Mouse (Mus musculus) forebrain, embryonic 15.5 days (tissue): Measurements from ENCODE around the gene Myl3. TPM values are rescaled to one million over a fixed set of nuclear protein-coding genes. Genes with fewer than 3 reads are reported as not detected.
A peak's percentile ranks its signal among the peaks of the same experiment; 100 is the strongest.

Experiments
- ATAC-seq: fragments of 200-750 bp; cut with Nextera tagmentation; replicated peaks from 2 replicates; pipeline ENCODE4 v1.8.0; 2017; ENCODE audit warnings: mild to moderate bottlenecking, moderate TSS enrichment, moderate library complexity
- H3K27ac ChIP-seq: fragments of 300-500 bp; sonication (generic); replicated peaks from 2 replicates; pipeline ENCODE4 v1.5.1; 2015; ENCODE audit warnings: mild to moderate bottlenecking, inconsistent platforms
- H3K27me3 ChIP-seq: fragments of 300-500 bp; sonication (generic); 2 replicates; pipeline ENCODE4 v1.6.1; 2015; ENCODE audit warnings: inconsistent platforms
- H3K36me3 ChIP-seq: fragments of 300-500 bp; sonication (generic); 2 replicates; pipeline ENCODE4 v1.6.1; 2015; ENCODE audit warnings: mild to moderate bottlenecking, inconsistent platforms
- H3K4me1 ChIP-seq: fragments of 300-500 bp; sonication (generic); 2 replicates; pipeline ENCODE4 v1.6.1; 2015; ENCODE audit warnings: inconsistent platforms
- H3K4me2 ChIP-seq: fragments of 300-500 bp; sonication (generic); replicated peaks from 2 replicates; pipeline ENCODE4 v1.6.1; 2015; ENCODE audit warnings: mild to moderate bottlenecking, inconsistent platforms
- H3K4me3 ChIP-seq: fragments of 300-500 bp; sonication (generic); 2 replicates; pipeline ENCODE4 v1.5.1; 2015; ENCODE audit warnings: mild to moderate bottlenecking, inconsistent platforms
- H3K9ac ChIP-seq: fragments of 300-500 bp; sonication (generic); replicated peaks from 2 replicates; pipeline ENCODE4 v1.6.1; 2015; ENCODE audit warnings: mild to moderate bottlenecking, inconsistent platforms
- H3K9me3 ChIP-seq: fragments of 300-500 bp; sonication (generic); 2 replicates; pipeline ENCODE4 v1.6.1; 2016; ENCODE audit warnings: inconsistent platforms
- WGBS: fragments of 180-500 bp; shearing (Covaris S2); methylation state at CpG from one replicate; pipeline ENCODE4 v1.1.7; 2015; ENCODE audit warnings: mixed read lengths; 5-methylcytosine and 5-hydroxymethylcytosine counted together
- polyA plus RNA-seq: library from polyadenylated mRNA; unstranded; fragments of >200 nt; fragmentation: Nextera tagmentation; extraction: Ambion mirVana; gene quantifications from 2 replicates; pipeline ENCODE4 v1.2.1, GENCODE M21; 2015

Myl3 gene
- polyA plus RNA-seq, 1 experiment from 2014 or later = 0.45 TPM

GRCm38 (mm10) chr9:110712545-110712944 lies 29.1 kb upstream of the Myl3 start:
- Histone ChIP-seq H3K4me1 (no peaks in the 10 kb centered on the region), H3K27ac (no peak overlapping the region), H3K4me2 (no peak overlapping the region), H3K9me3 (no peaks in the 10 kb centered on the region), H3K4me3 (no peak overlapping the region), H3K36me3 (peaks cover 19% of the 10 kb centered on the region), H3K9ac (no peak overlapping the region), H3K27me3 (no peaks in the 10 kb centered on the region)
- WGBS = 92% methylated on average over 4 of the region's 4 CpGs
- ATAC-seq = no peak

DNA sequence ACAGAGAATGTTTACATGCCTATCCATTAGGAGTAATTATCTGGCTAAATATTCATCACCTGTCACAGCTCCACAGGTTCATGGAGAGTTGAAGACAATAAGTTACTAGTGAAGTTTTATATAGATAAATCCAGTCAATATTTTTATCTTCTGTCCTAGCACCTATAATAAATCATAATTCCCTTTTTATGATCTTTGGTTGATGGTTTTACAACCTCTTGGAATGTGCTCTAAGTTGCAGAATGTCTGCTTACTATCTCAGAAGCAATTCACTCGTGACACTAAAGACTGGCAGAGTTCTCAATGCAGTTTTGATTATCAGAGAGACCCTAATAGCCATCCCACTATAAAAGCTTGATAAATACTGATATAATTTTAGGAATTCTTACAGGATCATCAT lies 28.3 kb upstream of the Myl3 start:
- 92% methylated on average over 1 of the region's 1 CpGs for WGBS
- Histone ChIP-seq H3K27ac (no peak overlapping the region), H3K4me3 (no peak overlapping the region), H3K9ac (no peak overlapping the region), H3K4me2 (no peak overlapping the region), H3K4me1 (no peaks in the 10 kb centered on the region), H3K36me3 (peaks cover 19% of the 10 kb centered on the region), H3K9me3 (no peaks in the 10 kb centered on the region), H3K27me3 (no peaks in the 10 kb centered on the region)
- ATAC-seq = no peak

GRCm38 (mm10) chr9:110715426-110715825 lies 26.2 kb upstream of the Myl3 start:
- Histone ChIP-seq H3K9ac (no peak overlapping the region), H3K4me2 (no peak overlapping the region), H3K36me3 (peaks cover 19% of the 10 kb centered on the region), H3K27ac (no peak overlapping the region), H3K4me3 (no peak overlapping the region), H3K4me1 (no peaks in the 10 kb centered on the region), H3K9me3 (no peaks in the 10 kb centered on the region), H3K27me3 (no peaks in the 10 kb centered on the region)
- no peak for ATAC-seq
- 69% methylated on average over 1 of the region's 1 CpGs for WGBS

- H3K4me1 ChIP-seq = no peaks in the 10 kb centered on the region
- peak; percentile 75 for ATAC-seq
Observed at GRCm38 (mm10) chr9:110716775-110717174, 24.9 kb upstream of the Myl3 start.

GRCm38 (mm10) chr9:110718071-110718470 lies 23.6 kb upstream of the Myl3 start:
- no peak for ATAC-seq
- WGBS = 89% methylated on average over 6 of the region's 6 CpGs
- H3K36me3 ChIP-seq = peaks cover 4% of the 10 kb centered on the region
- no peak overlapping the region for H3K4me3 ChIP-seq
- no peaks in the 10 kb centered on the region for H3K9me3 ChIP-seq
- H3K27ac ChIP-seq = no peak overlapping the region
- H3K27me3 ChIP-seq = no peaks in the 10 kb centered on the region
- H3K9ac ChIP-seq = no peak overlapping the region
- no peaks in the 10 kb centered on the region for H3K4me1 ChIP-seq
- H3K4me2 ChIP-seq = no peak overlapping the region

More at GRCm38 (mm10) chr9:110716775-110717174, 24.9 kb upstream of the Myl3 start:
- Histone ChIP-seq H3K4me2 (no peak overlapping the region), H3K9me3 (no peaks in the 10 kb centered on the region), H3K36me3 (peaks cover 12% of the 10 kb centered on the region), H3K27me3 (no peaks in the 10 kb centered on the region), H3K9ac (no peak overlapping the region), H3K4me3 (no peak overlapping the region), H3K27ac (no peak overlapping the region)
- 32% methylated on average over 4 of the region's 4 CpGs for WGBS

GRCm38 (mm10) chr9:110718810-110719209 lies 22.9 kb upstream of the Myl3 start:
- Histone ChIP-seq H3K4me3 (no peak overlapping the region), H3K4me1 (no peaks in the 10 kb centered on the region), H3K36me3 (peaks cover 3% of the 10 kb centered on the region; the same call in 1 of the 2 replicates), H3K9me3 (no peaks in the 10 kb centered on the region), H3K27ac (no peak overlapping the region), H3K9ac (no peak overlapping the region), H3K4me2 (no peak overlapping the region), H3K27me3 (no peaks in the 10 kb centered on the region)
- ATAC-seq = no peak
- 84% methylated on average over 3 of the region's 3 CpGs for WGBS

DNA sequence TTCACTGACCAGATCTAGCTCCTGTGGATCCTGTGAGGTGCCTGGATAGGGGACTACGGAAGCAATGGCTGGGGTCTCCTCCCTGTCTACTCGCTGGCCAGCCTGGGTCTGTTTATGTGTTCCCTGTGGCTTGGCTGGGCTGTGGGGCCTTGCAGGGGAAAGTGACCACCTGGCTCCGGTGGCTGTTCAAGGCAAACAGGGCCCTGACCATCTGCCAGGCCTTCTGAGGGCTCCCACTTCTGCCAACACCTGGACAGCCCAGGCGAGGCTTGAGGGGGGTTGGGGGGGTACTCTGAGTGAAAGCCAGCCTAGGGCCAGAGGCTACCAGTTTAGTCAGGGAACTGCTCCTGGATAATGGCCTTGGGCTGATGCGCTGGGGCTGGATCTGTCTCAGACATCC lies 21.7 kb upstream of the Myl3 start:
- no peaks in the 10 kb centered on the region for H3K27me3 ChIP-seq
- no peak overlapping the region for H3K4me3 ChIP-seq
- WGBS = 81% methylated on average over 5 of the region's 5 CpGs
- no peak overlapping the region for H3K9ac ChIP-seq
- H3K4me2 ChIP-seq = no peak overlapping the region
- no peaks in the 10 kb centered on the region for H3K4me1 ChIP-seq
- no peaks in the 10 kb centered on the region for H3K36me3 ChIP-seq
- H3K27ac ChIP-seq = no peak overlapping the region
- no peaks in the 10 kb centered on the region for H3K9me3 ChIP-seq
- ATAC-seq = no peak

GRCm38 (mm10) chr9:110722060-110722459 lies 19.6 kb upstream of the Myl3 start:
- no peaks in the 10 kb centered on the region for H3K36me3 ChIP-seq
- H3K4me2 ChIP-seq = no peak overlapping the region
- H3K9ac ChIP-seq = no peak overlapping the region
- H3K4me1 ChIP-seq = peaks cover 15% of the 10 kb centered on the region
- peaks cover 11% of the 10 kb centered on the region; the same call in 1 of the 2 replicates for H3K27me3 ChIP-seq
- WGBS = 82% methylated on average over 10 of the region's 10 CpGs
- no peak for ATAC-seq
- H3K27ac ChIP-seq = no peak overlapping the region
- H3K4me3 ChIP-seq = no peak overlapping the region
- no peaks in the 10 kb centered on the region for H3K9me3 ChIP-seq

- Histone ChIP-seq H3K27ac (no peak overlapping the region), H3K4me3 (no peak overlapping the region), H3K4me1 (peaks cover 19% of the 10 kb centered on the region), H3K4me2 (no peak overlapping the region), H3K9ac (no peak overlapping the region), H3K27me3 (peaks cover 24% of the 10 kb centered on the region; the same call in 1 of the 2 replicates), H3K9me3 (no peaks in the 10 kb centered on the region), H3K36me3 (no peaks in the 10 kb centered on the region)
- ATAC-seq = peak; percentile 54
- WGBS = 3% methylated on average over 9 of the region's 9 CpGs
Observed at GRCm38 (mm10) chr9:110725721-110726135, 15.9 kb upstream of the Myl3 start.

GRCm38 (mm10) chr9:110726867-110727266 lies 14.8 kb upstream of the Myl3 start:
- H3K27me3 ChIP-seq = peaks cover 24% of the 10 kb centered on the region; the same call in 1 of the 2 replicates
- peaks cover 19% of the 10 kb centered on the region for H3K4me1 ChIP-seq
- peak; percentile 3; the same call in 1 of the 2 replicates for ATAC-seq
- WGBS = 2% methylated on average over 33 of the region's 33 CpGs
- no peaks in the 10 kb centered on the region for H3K9me3 ChIP-seq
- H3K36me3 ChIP-seq = no peaks in the 10 kb centered on the region
- peak overlapping the region; percentile 30 for H3K9ac ChIP-seq
- H3K4me3 ChIP-seq = peak overlapping the region; percentile 31
- peak overlapping the region; percentile 60 for H3K4me2 ChIP-seq
- no peak overlapping the region for H3K27ac ChIP-seq

DNA sequence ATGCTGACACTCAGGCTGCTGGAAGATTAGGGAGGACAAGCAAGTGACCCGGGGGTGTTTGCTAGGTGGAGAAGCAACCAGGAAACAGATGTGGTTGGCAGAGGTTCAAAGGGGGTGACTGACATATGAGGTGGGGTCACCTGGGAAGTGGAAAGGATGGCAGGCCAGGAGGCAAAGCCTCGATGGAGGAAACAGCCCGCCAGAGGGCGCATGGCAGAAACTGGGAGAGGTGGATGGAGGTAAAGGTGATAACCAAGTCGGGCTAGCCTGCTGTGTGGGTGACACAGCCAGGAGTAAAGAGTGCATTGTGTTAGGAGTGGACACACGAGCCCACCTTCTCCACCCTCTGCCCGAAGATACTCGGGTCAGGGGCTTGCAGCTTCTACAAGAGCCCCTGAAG lies 11.8 kb upstream of the Myl3 start:
- Histone ChIP-seq H3K9ac (no peak overlapping the region), H3K4me1 (peaks cover 30% of the 10 kb centered on the region), H3K27me3 (peaks cover 40% of the 10 kb centered on the region; the same call in 1 of the 2 replicates), H3K36me3 (no peaks in the 10 kb centered on the region), H3K9me3 (no peaks in the 10 kb centered on the region), H3K27ac (no peak overlapping the region), H3K4me2 (no peak overlapping the region), H3K4me3 (no peak overlapping the region)
- ATAC-seq = no peak
- 13% methylated on average over 8 of the region's 8 CpGs for WGBS

GRCm38 (mm10) chr9:110731859-110732258 lies 9.8 kb upstream of the Myl3 start:
- H3K9me3 ChIP-seq = no peaks in the 10 kb centered on the region
- peaks cover 31% of the 10 kb centered on the region; the same call in 1 of the 2 replicates for H3K27me3 ChIP-seq
- H3K4me3 ChIP-seq = no peak overlapping the region
- no peaks in the 10 kb centered on the region for H3K36me3 ChIP-seq
- peaks cover 17% of the 10 kb centered on the region for H3K4me1 ChIP-seq
- WGBS = 71% methylated on average over 4 of the region's 4 CpGs
- no peak overlapping the region for H3K27ac ChIP-seq
- H3K9ac ChIP-seq = no peak overlapping the region
- no peak overlapping the region for H3K4me2 ChIP-seq
- ATAC-seq = no peak

DNA sequence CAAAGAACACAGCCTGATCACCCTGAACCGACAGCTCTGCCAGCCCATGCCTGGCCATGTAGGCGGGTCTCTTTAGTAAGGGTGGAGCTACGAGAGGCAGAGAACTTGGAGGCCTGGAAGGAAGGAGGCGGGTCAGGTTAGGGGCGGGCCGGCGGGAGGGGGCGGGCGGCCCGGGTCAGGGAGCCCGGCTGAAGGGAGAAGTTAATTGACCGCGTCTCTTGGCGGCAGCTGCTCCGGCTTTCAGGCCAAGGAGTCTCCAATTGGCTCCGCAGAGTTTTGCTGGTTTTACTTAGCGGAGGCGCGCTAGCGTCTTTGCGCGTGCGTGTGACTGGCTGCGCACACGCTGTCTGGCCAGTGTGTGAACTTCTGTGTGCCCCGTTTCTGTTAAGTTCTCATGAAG lies 9.0 kb upstream of the Myl3 start:
- H3K4me1 ChIP-seq = peaks cover 11% of the 10 kb centered on the region
- 0% methylated on average over 26 of the region's 26 CpGs for WGBS
- no peaks in the 10 kb centered on the region for H3K36me3 ChIP-seq
- H3K9ac ChIP-seq = peak overlapping the region; percentile 41; the same call in 1 of the 2 replicates
- peaks cover 23% of the 10 kb centered on the region; the same call in 1 of the 2 replicates for H3K27me3 ChIP-seq
- ATAC-seq = peak; percentile 84
- no peak overlapping the region for H3K27ac ChIP-seq
- no peaks in the 10 kb centered on the region for H3K9me3 ChIP-seq
- H3K4me3 ChIP-seq = peak overlapping the region; percentile 42
- peak overlapping the region; percentile 79 for H3K4me2 ChIP-seq
